Comparison of ENCODE assay signal across 23 mouse cellular contexts in genomic region chr16:97984589-97984988, GRCm38 (mm10).
"Had no signal": no experiment of that assay in that cellular context is flagged by ENCODE, and none has a peak within 500 bp of the region (broad histone marks: within the 10 kb centered on the region; RNA-seq: fewer than 3 reads in every experiment).

No protein-coding gene starts in this region.

- H3K9ac ChIP-seq: forebrain, postnatal 0 days; heart, embryonic 13.5 days; heart, embryonic 15.5 days; hindbrain, embryonic 14.5 days; intestine, embryonic 15.5 days; limb, embryonic 12.5 days had no signal

- DNase-seq: forebrain, postnatal 0 days; gastrocnemius, postnatal 14 days; gastrocnemius, postnatal 36 days; heart, adult 18-20 months; heart, postnatal 14 days; heart, postnatal 36 days; kidney, adult 18-20 months; kidney, adult 8-10 months; kidney, postnatal 10 days; kidney, postnatal 25 days; kidney, postnatal 4 days had no signal

- H3K27ac ChIP-seq: heart, embryonic 10.5 days; heart, embryonic 13.5 days; heart, embryonic 15.5 days; hindbrain, embryonic 14.5 days; intestine, embryonic 15.5 days; layer of hippocampus, adult 2 months; left cerebral cortex, adult 2 months; limb, embryonic 10.5 days; limb, embryonic 12.5 days had no signal

- H3K4me3 ChIP-seq: heart, embryonic 10.5 days; heart, embryonic 13.5 days; heart, embryonic 15.5 days; intestine, embryonic 15.5 days; layer of hippocampus, adult 2 months; left cerebral cortex, adult 2 months; limb, embryonic 10.5 days; limb, embryonic 12.5 days had no signal

- H3K4me2 ChIP-seq: heart, embryonic 13.5 days; heart, embryonic 15.5 days; hindbrain, embryonic 14.5 days; intestine, embryonic 15.5 days; limb, embryonic 12.5 days had no signal

- H3K27me3 ChIP-seq: heart, embryonic 13.5 days; heart, embryonic 15.5 days; intestine, embryonic 15.5 days; limb, embryonic 12.5 days had no signal

- H3K9me3 ChIP-seq: heart, embryonic 10.5 days; heart, embryonic 13.5 days; heart, embryonic 15.5 days; intestine, embryonic 15.5 days; limb, embryonic 10.5 days had no signal

- H3K36me3 ChIP-seq: heart, embryonic 10.5 days; heart, embryonic 13.5 days; heart, embryonic 15.5 days; intestine, embryonic 15.5 days; limb, embryonic 10.5 days; limb, embryonic 12.5 days had no signal

- ATAC-seq: forebrain, postnatal 0 days; hindbrain, embryonic 16.5 days; inflammation-experienced regulatory T-cells, adult 6 months; intestine, embryonic 15.5 days; intestine, postnatal 0 days had no signal

- H3K4me1 ChIP-seq: heart, embryonic 10.5 days; heart, embryonic 13.5 days; heart, embryonic 15.5 days; intestine, embryonic 15.5 days; limb, embryonic 10.5 days; limb, embryonic 12.5 days had no signal
